Mouse (Mus musculus): ENCODE measurements around the gene Tmem80.

Tmem80 gene

GRCm38 (mm10) chr7:141327469-141328372, at the start of gene Tmem80, which contains the start of gene Deaf1:
Gene Tmem80, plus strand, starts transcription at chr7:141327739.
Gene Deaf1, minus strand, starts transcription at chr7:141327690.
- peak; percentile 100 for DNase-seq

- peak; percentile 63 to 67 for DNase-seq
These were observed 48.6 kb upstream of the Tmem80 start, which contains the start of gene Sct for GRCm38 (mm10) chr7:141278766-141279590. Gene Sct, minus strand, starts transcription at chr7:141279133.

GRCm38 (mm10) chr7:141281442-141281841, 46.1 kb upstream of the Tmem80 start:
- DNase-seq: no peak

GRCm38 (mm10) chr7:141282756-141283155, 44.8 kb upstream of the Tmem80 start:
- DNase-seq: no peak

- DNase-seq: no peak
These were observed 39.5 kb upstream of the Tmem80 start for GRCm38 (mm10) chr7:141288042-141288441.

GRCm38 (mm10) chr7:141291921-141292582, 35.5 kb upstream of the Tmem80 start, which contains the start of gene Drd4:
Gene Drd4, plus strand, starts transcription at chr7:141292006.
- no peak for DNase-seq

GRCm38 (mm10) chr7:141292583-141293388, 34.8 kb upstream of the Tmem80 start:
- no peak for DNase-seq

GRCm38 (mm10) chr7:141293852-141294471, 33.6 kb upstream of the Tmem80 start:
- DNase-seq: peak in 1 of 2 experiments; percentile 23

- no peak for DNase-seq
These were observed 33.1 kb upstream of the Tmem80 start for GRCm38 (mm10) chr7:141294479-141294878.

GRCm38 (mm10) chr7:141297926-141298650, 29.5 kb upstream of the Tmem80 start:
- no peak for DNase-seq

GRCm38 (mm10) chr7:141299175-141299574, 28.4 kb upstream of the Tmem80 start:
- DNase-seq: peak; percentile 72 to 73

- peak; percentile 76 to 79 for DNase-seq
These were observed 26.2 kb upstream of the Tmem80 start for GRCm38 (mm10) chr7:141301386-141301785.

GRCm38 (mm10) chr7:141302702-141303268, 24.8 kb upstream of the Tmem80 start:
- no peak for DNase-seq

GRCm38 (mm10) chr7:141304537-141304936, 23.0 kb upstream of the Tmem80 start:
- DNase-seq: no peak

- DNase-seq: no peak
These were observed 13.1 kb upstream of the Tmem80 start for GRCm38 (mm10) chr7:141314416-141314815.

- DNase-seq: no peak
These were observed 12.5 kb upstream of the Tmem80 start for GRCm38 (mm10) chr7:141315076-141315475.

- DNase-seq: peak; percentile 44 to 45
These were observed 11.6 kb upstream of the Tmem80 start for GRCm38 (mm10) chr7:141315974-141316373.

GRCm38 (mm10) chr7:141317619-141318132, 9.9 kb upstream of the Tmem80 start:
- no peak for DNase-seq

GRCm38 (mm10) chr7:141319446-141319845, 8.1 kb upstream of the Tmem80 start:
- DNase-seq: no peak

GRCm38 (mm10) chr7:141324686-141325085, 2.9 kb upstream of the Tmem80 start:
- DNase-seq: peak; percentile 33 to 35
